Mouse (Mus musculus): ENCODE measurements around the gene Ubac2.

GRCm38 (mm10) chr14:122012193-122012592, 133.8 kb downstream of the Ubac2 start:
- TF ChIP-seq CTCF (IDR thresholded peaks at IDR 0.05; ENCODE audit: insufficient read depth, low read length) (no peak), POLR2A (IDR thresholded peaks at IDR 0.05; ENCODE audit: borderline replicate concordance, extremely low read depth, low read depth, low read length) (no peak)

Measured in lung, adult 2 months (tissue).